Mouse (Mus musculus): ENCODE measurements around the gene Prkag1. TPM values are rescaled to one million over a fixed set of nuclear protein-coding genes. Genes with fewer than 3 reads are reported as not detected.

Prkag1 gene
- polyA plus RNA-seq, 1 experiment from 2014 or later = 65.9 TPM

DNA sequence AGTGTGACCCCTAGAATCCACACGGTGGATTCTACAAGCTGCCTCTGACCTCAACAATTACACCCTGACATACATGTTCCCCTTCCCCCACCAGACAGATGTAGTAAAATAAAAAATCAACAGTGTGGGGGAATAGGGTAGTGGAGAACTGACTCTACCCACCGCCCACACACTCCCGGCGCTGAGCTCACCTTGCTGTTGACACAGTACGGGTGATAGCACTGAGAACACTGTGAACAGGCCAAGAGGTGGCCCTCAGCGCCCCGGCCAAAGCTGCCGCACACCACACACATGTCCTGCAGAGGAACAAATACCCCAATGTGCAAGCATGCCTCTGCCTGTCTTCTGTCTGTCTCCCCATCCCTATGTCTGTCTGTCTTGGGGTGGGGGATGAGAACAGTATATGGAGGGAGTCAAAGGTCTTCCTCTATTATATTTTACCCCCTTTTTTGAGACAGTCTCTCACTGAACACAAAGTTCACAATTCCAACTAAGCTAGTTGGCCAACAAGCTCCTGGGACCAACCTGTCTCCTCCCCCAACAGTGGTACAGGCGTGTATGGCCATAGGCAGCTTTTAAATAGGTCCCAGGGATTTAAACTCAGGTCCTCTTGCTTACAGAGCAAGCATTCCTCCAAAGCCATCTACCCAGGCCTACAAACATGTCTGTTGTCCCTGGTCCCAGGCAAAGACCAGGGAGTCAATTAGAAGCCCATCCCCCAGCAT is 28.2 kb upstream of the Prkag1 start:
- WGBS = 86% methylated on average over 9 of the region's 9 CpGs
- Histone ChIP-seq H3K9ac (ENCODE audit: low read depth, low read length) (no peak overlapping the region), H3K9me3 (ENCODE audit: control insufficient read depth, low read length) (no peaks in the 10 kb centered on the region), H3K27me3 (ENCODE audit: control insufficient read depth, insufficient read depth, low read length) (no peaks in the 10 kb centered on the region), H3K27ac (ENCODE audit: low read depth, low read length) (no peak overlapping the region), H3K4me1 (replicated peaks; ENCODE audit: control insufficient read depth, insufficient read depth, low read length) (no peaks in the 10 kb centered on the region), H3K4me2 (replicated peaks; ENCODE audit: low read depth, low read length) (no peak overlapping the region), H3K36me3 (ENCODE audit: control insufficient read depth, insufficient read depth, low read length) (peaks cover 63% of the 10 kb centered on the region), H3K4me3 (ENCODE audit: low read depth, low read length) (no peak overlapping the region)
- DNase-seq (ENCODE audit: low spot score) (no peak), ATAC-seq (ENCODE audit: low FRiP score) (no peak)

DNA sequence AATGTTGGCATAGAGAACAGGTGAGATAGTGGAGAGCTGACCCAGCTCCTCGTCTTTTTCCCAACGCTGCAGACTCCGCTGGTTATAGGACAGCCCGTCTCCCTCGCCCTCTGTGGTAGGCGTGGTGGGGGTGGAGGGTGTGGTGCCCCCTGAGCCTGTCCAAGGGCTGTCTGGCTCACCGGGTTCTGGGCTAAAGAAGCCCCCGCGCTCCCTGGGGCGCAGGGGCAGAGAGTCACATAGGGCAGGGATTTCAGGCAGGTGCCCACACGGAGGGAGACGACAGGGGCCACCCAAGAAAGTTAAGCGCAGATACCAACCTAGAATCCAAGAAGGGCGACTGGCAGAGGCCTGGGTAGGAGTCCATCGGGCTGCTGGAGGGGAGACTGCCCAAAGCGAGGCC is 22.9 kb upstream of the Prkag1 start:
- ATAC-seq (ENCODE audit: low FRiP score) (no peak), DNase-seq (ENCODE audit: low spot score) (no peak)
- Histone ChIP-seq H3K27ac (ENCODE audit: low read depth, low read length) (no peak overlapping the region), H3K4me1 (replicated peaks; ENCODE audit: control insufficient read depth, insufficient read depth, low read length) (no peaks in the 10 kb centered on the region), H3K9me3 (ENCODE audit: control insufficient read depth, low read length) (no peaks in the 10 kb centered on the region), H3K9ac (ENCODE audit: low read depth, low read length) (no peak overlapping the region), H3K4me3 (ENCODE audit: low read depth, low read length) (no peak overlapping the region), H3K27me3 (ENCODE audit: control insufficient read depth, insufficient read depth, low read length) (no peaks in the 10 kb centered on the region), H3K4me2 (replicated peaks; ENCODE audit: low read depth, low read length) (no peak overlapping the region), H3K36me3 (ENCODE audit: control insufficient read depth, insufficient read depth, low read length) (peaks cover 52% of the 10 kb centered on the region)
- 94% methylated on average over 16 of the region's 16 CpGs for WGBS

DNA sequence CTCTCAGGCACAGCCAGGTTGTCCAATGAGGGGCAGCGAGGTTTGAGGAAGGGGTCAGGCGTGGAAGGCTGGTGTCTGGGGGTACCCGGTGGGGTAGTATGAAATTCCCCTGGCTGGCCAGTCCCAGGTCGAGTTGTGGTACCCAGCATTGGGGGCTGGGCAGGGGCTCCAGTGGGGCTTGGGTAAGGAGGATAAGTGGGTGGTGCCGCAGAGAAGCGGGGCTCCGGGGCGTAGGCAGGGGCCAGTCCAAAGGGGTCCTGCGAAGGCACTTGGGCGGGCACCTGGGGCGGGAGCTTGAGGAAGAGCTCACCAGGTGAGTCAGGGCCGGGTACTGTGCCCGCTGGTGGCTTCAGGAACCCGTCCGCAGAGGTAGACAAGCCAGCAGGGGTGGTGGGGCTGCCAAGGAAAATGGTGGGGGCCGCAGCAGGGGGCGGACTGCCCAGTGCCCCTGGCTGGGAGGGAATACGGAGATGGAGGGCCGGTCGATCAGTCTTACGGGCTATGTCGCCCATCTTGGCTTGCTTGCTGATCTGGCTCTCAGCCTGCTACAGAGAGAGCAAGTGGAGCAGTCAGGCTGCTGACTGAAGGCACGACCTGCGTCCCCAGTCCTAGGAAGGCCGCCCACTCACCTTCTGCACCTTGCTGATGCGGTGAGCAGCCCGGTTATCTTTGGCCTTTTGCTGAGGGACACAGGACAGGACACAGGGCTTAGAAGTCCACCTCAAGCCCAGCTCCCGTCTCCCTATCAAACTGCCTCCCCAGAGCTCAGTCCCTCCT is 22.0 kb upstream of the Prkag1 start:
- peaks cover 52% of the 10 kb centered on the region for H3K36me3 ChIP-seq (ENCODE audit: control insufficient read depth, insufficient read depth, low read length)
- no peak for DNase-seq (ENCODE audit: low spot score)

DNA sequence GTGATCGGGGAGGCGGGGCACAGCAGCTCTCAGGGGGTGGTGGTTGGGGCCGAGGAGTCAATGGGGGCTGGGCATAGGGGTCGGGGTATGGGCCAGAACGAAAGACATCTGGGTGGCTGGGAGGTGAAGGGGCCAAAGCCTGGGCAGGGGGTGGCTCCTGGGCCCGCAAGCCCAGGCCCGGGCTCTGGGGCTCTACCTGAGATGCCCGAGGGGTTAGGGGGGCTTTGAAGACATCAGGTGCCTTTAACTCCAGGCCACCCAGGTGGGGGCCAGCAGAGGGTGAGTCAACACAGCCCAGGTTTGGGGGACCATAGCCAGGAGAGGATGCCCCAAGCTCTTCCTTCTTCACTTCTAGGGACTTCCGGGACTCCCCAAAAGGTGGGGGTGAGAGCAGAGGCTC is 21.4 kb upstream of the Prkag1 start:
- DNase-seq (ENCODE audit: low spot score) (no peak), ATAC-seq (ENCODE audit: low FRiP score) (no peak)
- H3K4me3 ChIP-seq (ENCODE audit: low read depth, low read length) = no peak overlapping the region
- H3K9ac ChIP-seq (ENCODE audit: low read depth, low read length) = no peak overlapping the region
- no peak overlapping the region for H3K27ac ChIP-seq (ENCODE audit: low read depth, low read length)
- H3K36me3 ChIP-seq (ENCODE audit: control insufficient read depth, insufficient read depth, low read length) = peaks cover 48% of the 10 kb centered on the region
- H3K27me3 ChIP-seq (ENCODE audit: control insufficient read depth, insufficient read depth, low read length) = no peaks in the 10 kb centered on the region
- H3K9me3 ChIP-seq (ENCODE audit: control insufficient read depth, low read length) = no peaks in the 10 kb centered on the region
- H3K4me1 ChIP-seq (replicated peaks; ENCODE audit: control insufficient read depth, insufficient read depth, low read length) = no peaks in the 10 kb centered on the region
- H3K4me2 ChIP-seq (replicated peaks; ENCODE audit: low read depth, low read length) = no peak overlapping the region
- 85% methylated on average over 9 of the region's 9 CpGs for WGBS

More for the DNA sequence above, 22.0 kb upstream of the Prkag1 start:
- Histone ChIP-seq H3K27ac (ENCODE audit: low read depth, low read length) (no peak overlapping the region), H3K27me3 (ENCODE audit: control insufficient read depth, insufficient read depth, low read length) (no peaks in the 10 kb centered on the region), H3K4me3 (ENCODE audit: low read depth, low read length) (no peak overlapping the region), H3K4me1 (replicated peaks; ENCODE audit: control insufficient read depth, insufficient read depth, low read length) (no peaks in the 10 kb centered on the region), H3K4me2 (replicated peaks; ENCODE audit: low read depth, low read length) (no peak overlapping the region; the same call in 1 of the 2 replicates), H3K9ac (ENCODE audit: low read depth, low read length) (no peak overlapping the region), H3K9me3 (ENCODE audit: control insufficient read depth, low read length) (no peaks in the 10 kb centered on the region)
- 92% methylated on average over 28 of the region's 28 CpGs for WGBS
- ATAC-seq (ENCODE audit: low FRiP score) = no peak

DNA sequence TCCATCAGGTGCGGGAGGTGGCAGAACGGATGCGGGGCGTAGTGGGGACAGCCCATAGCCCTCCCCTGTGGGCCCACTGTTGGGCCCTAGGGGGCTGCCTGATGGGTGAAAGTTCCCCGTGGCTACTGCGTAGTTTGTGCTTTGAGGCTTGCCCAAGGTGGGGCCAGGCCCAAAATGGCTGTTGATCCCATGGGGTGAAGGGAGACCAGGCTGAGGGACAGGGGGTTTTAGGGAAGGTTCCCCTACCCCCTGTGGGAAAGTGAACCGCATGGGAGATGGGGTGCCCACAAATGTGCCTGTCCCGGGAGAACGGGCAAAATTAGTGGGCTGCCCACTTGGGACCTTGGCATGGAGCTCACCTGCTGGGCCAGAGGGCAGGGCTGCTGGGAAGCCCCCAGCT is 20.8 kb upstream of the Prkag1 start:
- H3K9ac ChIP-seq (ENCODE audit: low read depth, low read length) = no peak overlapping the region
- no peak overlapping the region for H3K4me3 ChIP-seq (ENCODE audit: low read depth, low read length)
- no peaks in the 10 kb centered on the region for H3K9me3 ChIP-seq (ENCODE audit: control insufficient read depth, low read length)
- peaks cover 49% of the 10 kb centered on the region for H3K36me3 ChIP-seq (ENCODE audit: control insufficient read depth, insufficient read depth, low read length)
- no peaks in the 10 kb centered on the region for H3K27me3 ChIP-seq (ENCODE audit: control insufficient read depth, insufficient read depth, low read length)
- no peak overlapping the region for H3K27ac ChIP-seq (ENCODE audit: low read depth, low read length)
- whole genome bisulfite sequencing = 97% methylated on average over 9 of the region's 9 CpGs
- no peak for ATAC-seq (ENCODE audit: low FRiP score)
- H3K4me2 ChIP-seq (replicated peaks; ENCODE audit: low read depth, low read length) = no peak overlapping the region
- H3K4me1 ChIP-seq (replicated peaks; ENCODE audit: control insufficient read depth, insufficient read depth, low read length) = no peaks in the 10 kb centered on the region
- no peak for DNase-seq (ENCODE audit: low spot score)

DNA sequence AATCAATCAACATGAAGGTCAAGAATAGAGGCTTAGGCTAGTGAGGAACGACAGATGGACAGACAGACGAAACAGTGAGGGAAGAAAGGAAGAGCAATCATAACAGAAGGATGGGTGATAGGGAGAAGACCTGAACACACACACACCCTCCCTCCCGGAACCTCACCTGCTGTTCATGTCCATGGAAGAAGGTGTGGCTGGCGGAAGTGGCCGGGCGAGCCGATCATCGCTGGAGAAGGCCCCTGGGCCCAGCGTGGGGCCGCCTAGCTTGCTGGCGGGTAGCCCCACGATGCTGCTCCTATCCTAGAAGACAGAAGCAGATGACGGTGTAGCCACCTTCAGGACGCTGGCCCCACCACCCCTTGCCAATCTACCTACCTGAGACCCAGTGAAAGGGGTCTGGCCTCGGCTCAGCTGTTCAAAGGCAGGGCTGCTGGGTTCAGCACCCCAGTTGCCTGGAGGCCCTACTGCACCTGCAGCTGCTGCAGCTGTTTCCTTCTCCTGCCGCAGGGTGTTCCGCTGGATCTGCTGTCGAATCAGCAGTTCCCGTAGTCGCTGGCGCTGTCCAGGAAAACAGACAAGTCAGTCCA is 20.0 kb upstream of the Prkag1 start:
- WGBS = 90% methylated on average over 21 of the region's 21 CpGs
- Histone ChIP-seq H3K36me3 (ENCODE audit: control insufficient read depth, insufficient read depth, low read length) (peaks cover 56% of the 10 kb centered on the region), H3K27me3 (ENCODE audit: control insufficient read depth, insufficient read depth, low read length) (no peaks in the 10 kb centered on the region), H3K4me3 (ENCODE audit: low read depth, low read length) (no peak overlapping the region), H3K9ac (ENCODE audit: low read depth, low read length) (no peak overlapping the region), H3K9me3 (ENCODE audit: control insufficient read depth, low read length) (no peaks in the 10 kb centered on the region), H3K4me1 (replicated peaks; ENCODE audit: control insufficient read depth, insufficient read depth, low read length) (no peaks in the 10 kb centered on the region), H3K4me2 (replicated peaks; ENCODE audit: low read depth, low read length) (no peak overlapping the region), H3K27ac (ENCODE audit: low read depth, low read length) (no peak overlapping the region)
- no peak for ATAC-seq (ENCODE audit: low FRiP score)
- no peak for DNase-seq (ENCODE audit: low spot score)

DNA sequence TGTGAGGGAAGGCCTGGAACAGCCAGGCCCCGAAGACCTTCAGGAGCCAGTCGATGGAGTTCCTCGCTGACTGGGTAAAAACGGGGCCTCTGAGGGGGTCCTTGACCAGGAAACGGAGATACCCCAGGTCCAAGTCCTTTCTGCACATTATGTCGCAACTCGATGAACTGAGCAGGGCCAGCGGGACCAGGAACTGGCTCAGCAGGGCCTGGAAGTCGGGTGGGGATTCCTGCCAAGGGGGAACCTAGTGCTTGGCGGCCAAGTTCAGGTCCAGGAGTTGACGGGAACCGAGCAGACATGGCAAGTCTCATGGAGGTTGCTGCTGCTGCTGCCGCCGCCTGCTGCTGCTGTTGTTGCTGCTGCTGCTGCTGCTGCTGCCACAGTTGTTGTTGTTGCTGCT is 19.3 kb upstream of the Prkag1 start:
- DNase-seq (ENCODE audit: low spot score) (no peak), ATAC-seq (ENCODE audit: low FRiP score) (no peak)
- WGBS = 92% methylated on average over 14 of the region's 14 CpGs
- H3K9me3 ChIP-seq (ENCODE audit: control insufficient read depth, low read length) = no peaks in the 10 kb centered on the region
- H3K4me1 ChIP-seq (replicated peaks; ENCODE audit: control insufficient read depth, insufficient read depth, low read length) = no peaks in the 10 kb centered on the region
- no peak overlapping the region for H3K27ac ChIP-seq (ENCODE audit: low read depth, low read length)
- no peak overlapping the region for H3K9ac ChIP-seq (ENCODE audit: low read depth, low read length)
- no peak overlapping the region for H3K4me2 ChIP-seq (replicated peaks; ENCODE audit: low read depth, low read length)
- H3K36me3 ChIP-seq (ENCODE audit: control insufficient read depth, insufficient read depth, low read length) = peaks cover 58% of the 10 kb centered on the region
- no peaks in the 10 kb centered on the region for H3K27me3 ChIP-seq (ENCODE audit: control insufficient read depth, insufficient read depth, low read length)
- no peak overlapping the region for H3K4me3 ChIP-seq (ENCODE audit: low read depth, low read length)

DNA sequence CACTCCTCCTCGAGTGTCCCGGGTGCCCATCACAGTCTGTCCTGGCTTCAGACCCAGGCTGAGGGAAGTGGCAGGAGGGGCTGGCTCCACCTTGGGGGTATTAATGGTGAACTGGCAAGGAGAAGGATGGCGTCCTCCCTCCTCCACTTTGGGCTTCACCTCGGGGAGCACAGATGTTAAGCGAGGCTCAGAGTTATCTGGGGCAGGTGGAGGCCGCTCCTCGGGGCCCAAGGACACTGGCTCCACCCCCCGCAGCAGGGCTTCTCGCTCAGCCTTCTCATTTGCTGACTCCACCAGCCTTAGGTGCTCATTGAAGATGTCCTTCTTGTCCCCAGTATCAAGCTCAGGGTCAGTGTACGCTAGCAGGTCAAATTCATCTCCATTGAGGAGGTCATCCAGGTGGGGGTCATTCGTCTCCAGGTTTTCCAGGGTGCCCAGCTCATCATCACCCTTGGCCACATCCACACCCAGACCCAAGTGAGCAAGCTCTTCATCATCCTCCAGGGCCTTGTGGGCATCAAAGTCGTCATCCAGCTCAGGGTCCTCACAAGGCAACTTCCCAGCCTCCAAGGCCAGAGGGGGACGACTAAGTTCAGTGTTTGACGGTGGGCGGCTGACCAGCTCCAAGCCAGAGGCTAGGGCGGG is 18.8 kb upstream of the Prkag1 start:
- H3K4me2 ChIP-seq (replicated peaks; ENCODE audit: low read depth, low read length) = no peak overlapping the region
- DNase-seq (ENCODE audit: low spot score) = no peak
- WGBS = 94% methylated on average over 16 of the region's 16 CpGs

More for the DNA sequence above, 18.8 kb upstream of the Prkag1 start:
- Histone ChIP-seq H3K4me1 (replicated peaks; ENCODE audit: control insufficient read depth, insufficient read depth, low read length) (no peaks in the 10 kb centered on the region), H3K9ac (ENCODE audit: low read depth, low read length) (no peak overlapping the region), H3K4me3 (ENCODE audit: low read depth, low read length) (no peak overlapping the region), H3K9me3 (ENCODE audit: control insufficient read depth, low read length) (no peaks in the 10 kb centered on the region), H3K27ac (ENCODE audit: low read depth, low read length) (no peak overlapping the region), H3K36me3 (ENCODE audit: control insufficient read depth, insufficient read depth, low read length) (peaks cover 64% of the 10 kb centered on the region), H3K27me3 (ENCODE audit: control insufficient read depth, insufficient read depth, low read length) (no peaks in the 10 kb centered on the region)
- no peak for ATAC-seq (ENCODE audit: low FRiP score)
